Mouse (Mus musculus): Measurements from ENCODE around the gene Golga5. TPM values are rescaled to one million over a fixed set of nuclear protein-coding genes. Genes with fewer than 3 reads are reported as not detected.

Golga5 gene
- polyA plus RNA-seq, 1 experiment = 21.8 TPM

- DNase-seq (ENCODE audit: low read depth) = no peak
- TF ChIP-seq CTCF (IDR thresholded peaks at IDR 0.05; ENCODE audit: borderline replicate concordance, extremely low read depth, insufficient read depth, insufficient read length) (no peak), POLR2A (IDR thresholded peaks at IDR 0.05; ENCODE audit: borderline replicate concordance, extremely low read depth, insufficient read depth, insufficient read length, poor library complexity, severe bottlenecking) (no peak)
These were observed 48.7 kb downstream of the Golga5 start for GRCm38 (mm10) chr12:102517647-102518046.

GRCm38 (mm10) chr12:102519929-102520720 lies 51.2 kb downstream of the Golga5 start:
- TF ChIP-seq POLR2A (IDR thresholded peaks at IDR 0.05; ENCODE audit: borderline replicate concordance, extremely low read depth, insufficient read depth, insufficient read length, poor library complexity, severe bottlenecking) (no peak), CTCF (IDR thresholded peaks at IDR 0.05; ENCODE audit: borderline replicate concordance, extremely low read depth, insufficient read depth, insufficient read length) (no peak)
- no peak for DNase-seq (ENCODE audit: low read depth)

- TF ChIP-seq POLR2A (IDR thresholded peaks at IDR 0.05; ENCODE audit: borderline replicate concordance, extremely low read depth, insufficient read depth, insufficient read length, poor library complexity, severe bottlenecking) = no peak
- no peak for TF ChIP-seq CTCF (IDR thresholded peaks at IDR 0.05; ENCODE audit: borderline replicate concordance, extremely low read depth, insufficient read depth, insufficient read length)
- peak; percentile 72 for DNase-seq (ENCODE audit: low read depth)
These were observed 52.9 kb downstream of the Golga5 start for GRCm38 (mm10) chr12:102521777-102522319.

GRCm38 (mm10) chr12:102524216-102524615 lies 55.3 kb downstream of the Golga5 start:
- TF ChIP-seq CTCF (IDR thresholded peaks at IDR 0.05; ENCODE audit: borderline replicate concordance, extremely low read depth, insufficient read depth, insufficient read length) = no peak
- TF ChIP-seq POLR2A (IDR thresholded peaks at IDR 0.05; ENCODE audit: borderline replicate concordance, extremely low read depth, insufficient read depth, insufficient read length, poor library complexity, severe bottlenecking) = no peak
- DNase-seq (ENCODE audit: low read depth) = no peak

GRCm38 (mm10) chr12:102524760-102525159 lies 55.8 kb downstream of the Golga5 start:
- TF ChIP-seq POLR2A (IDR thresholded peaks at IDR 0.05; ENCODE audit: borderline replicate concordance, extremely low read depth, insufficient read depth, insufficient read length, poor library complexity, severe bottlenecking) (no peak), CTCF (IDR thresholded peaks at IDR 0.05; ENCODE audit: borderline replicate concordance, extremely low read depth, insufficient read depth, insufficient read length) (peak; percentile 39; the same call in 1 of the 2 replicates)
- peak; percentile 73 for DNase-seq (ENCODE audit: low read depth)

- TF ChIP-seq POLR2A (IDR thresholded peaks at IDR 0.05; ENCODE audit: borderline replicate concordance, extremely low read depth, insufficient read depth, insufficient read length, poor library complexity, severe bottlenecking) (no peak), CTCF (IDR thresholded peaks at IDR 0.05; ENCODE audit: borderline replicate concordance, extremely low read depth, insufficient read depth, insufficient read length) (no peak)
- DNase-seq (ENCODE audit: low read depth) = no peak
These were observed 59.1 kb downstream of the Golga5 start for GRCm38 (mm10) chr12:102527989-102528388.

- peak; percentile 34 for DNase-seq (ENCODE audit: low read depth)
- TF ChIP-seq CTCF (IDR thresholded peaks at IDR 0.05; ENCODE audit: borderline replicate concordance, extremely low read depth, insufficient read depth, insufficient read length) (no peak), POLR2A (IDR thresholded peaks at IDR 0.05; ENCODE audit: borderline replicate concordance, extremely low read depth, insufficient read depth, insufficient read length, poor library complexity, severe bottlenecking) (no peak)
These were observed 66.9 kb downstream of the Golga5 start for GRCm38 (mm10) chr12:102535796-102536195.

- no peak for TF ChIP-seq CTCF (IDR thresholded peaks at IDR 0.05; ENCODE audit: borderline replicate concordance, extremely low read depth, insufficient read depth, insufficient read length)
- TF ChIP-seq POLR2A (IDR thresholded peaks at IDR 0.05; ENCODE audit: borderline replicate concordance, extremely low read depth, insufficient read depth, insufficient read length, poor library complexity, severe bottlenecking) = no peak
- DNase-seq (ENCODE audit: low read depth) = no peak
These were observed 71.3 kb downstream of the Golga5 start for GRCm38 (mm10) chr12:102540278-102540677.

GRCm38 (mm10) chr12:102541168-102541567 lies 72.2 kb downstream of the Golga5 start:
- TF ChIP-seq POLR2A (IDR thresholded peaks at IDR 0.05; ENCODE audit: borderline replicate concordance, extremely low read depth, insufficient read depth, insufficient read length, poor library complexity, severe bottlenecking) (no peak), CTCF (IDR thresholded peaks at IDR 0.05; ENCODE audit: borderline replicate concordance, extremely low read depth, insufficient read depth, insufficient read length) (no peak)

GRCm38 (mm10) chr12:102545122-102545521 lies 76.2 kb downstream of the Golga5 start:
- TF ChIP-seq CTCF (IDR thresholded peaks at IDR 0.05; ENCODE audit: borderline replicate concordance, extremely low read depth, insufficient read depth, insufficient read length) (no peak), POLR2A (IDR thresholded peaks at IDR 0.05; ENCODE audit: borderline replicate concordance, extremely low read depth, insufficient read depth, insufficient read length, poor library complexity, severe bottlenecking) (no peak)
- peak; percentile 66 for DNase-seq (ENCODE audit: low read depth)

More at GRCm38 (mm10) chr12:102541168-102541567, 72.2 kb downstream of the Golga5 start:
- DNase-seq (ENCODE audit: low read depth) = no peak

Other genes starting within 250 kb of the Golga5 start
- gene Rin3, start 186.1 kb upstream of the Golga5 start, polyA plus RNA-seq (2012; rRNA removed) = 1.4 and 4.2 TPM in 2 replicates
- 47.2 and 61.8 TPM in 2 replicates for gene Lgmn, start 29.3 kb upstream of the Golga5 start, polyA plus RNA-seq (2012; rRNA removed)
- 56.3 and 74.5 TPM in 2 replicates for gene Chga, start 85.8 kb downstream of the Golga5 start, polyA plus RNA-seq (2012; rRNA removed)
- gene Itpk1, start 235.8 kb downstream of the Golga5 start, polyA plus RNA-seq (2012; rRNA removed) = 32.3 and 34.0 TPM in 2 replicates